Mouse (Mus musculus): Measurements from ENCODE around the gene Wdr11. TPM values are rescaled to one million over a fixed set of nuclear protein-coding genes. Genes with fewer than 3 reads are reported as not detected.

Wdr11 gene
- polyA plus RNA-seq (2017; shearing (Covaris generic)), result 10 to 100 TPM; 23.1 to 35.7 TPM

GRCm38 (mm10) chr7:129591371-129592131 lies at the start of gene Wdr11:
Wdr11 (plus strand) TSS chr7:129591863.

